Mouse (Mus musculus) C2C12 (cell line): ENCODE results near the gene Gng4.

Experiments
- CEBPB ChIP-seq: IDR thresholded peaks from one replicate; pipeline ENCODE4 v1.6.1; 2011; ENCODE audit warnings: low read depth, mild to moderate bottlenecking, control low read depth, moderate library complexity
- CTCF ChIP-seq: IDR thresholded peaks from one replicate; pipeline ENCODE4 v1.5.1; 2011; ENCODE audit not compliant: control insufficient read depth, insufficient read depth, insufficient read length
- MAX ChIP-seq: IDR thresholded peaks from one replicate; pipeline ENCODE4 v1.6.1; 2011; ENCODE audit warnings: mild to moderate bottlenecking, control low read depth
- MYOD1 ChIP-seq: IDR thresholded peaks from one replicate; pipeline ENCODE4 v1.6.1; 2011; ENCODE audit warnings: low read depth; ENCODE audit not compliant: control insufficient read depth, insufficient read length
- MYOG ChIP-seq: IDR thresholded peaks from one replicate; pipeline ENCODE4 v1.6.1; 2011; ENCODE audit not compliant: control insufficient read depth, insufficient read length; ENCODE audit errors: extremely low read depth
- USF1 ChIP-seq: IDR thresholded peaks from one replicate; pipeline ENCODE4 v1.6.1; 2011; ENCODE audit warnings: low read depth, mild to moderate bottlenecking, control low read depth, moderate library complexity

DNA sequence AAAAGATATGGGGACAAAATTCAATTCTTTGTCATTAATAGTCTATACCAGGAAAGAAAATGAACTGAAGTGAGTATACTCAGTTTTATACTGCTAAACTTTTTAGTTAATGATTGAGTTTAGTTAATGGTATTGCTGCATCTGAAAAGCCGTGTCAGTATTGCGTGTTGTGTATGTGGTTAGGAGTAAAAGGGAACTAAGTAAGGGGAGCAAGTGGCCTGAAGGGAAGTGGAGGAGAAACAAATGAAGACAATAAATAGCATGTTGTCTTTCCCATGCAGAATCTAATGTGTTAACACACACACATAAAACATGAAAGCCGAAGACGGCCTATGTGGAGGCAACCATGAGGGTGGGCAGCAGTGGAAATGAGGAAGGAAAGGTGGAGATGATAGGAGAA, 44.6 kb upstream of the Gng4 start:
- TF ChIP-seq CTCF (no peak), MAX (no peak), USF1 (no peak), MYOD1 (no peak), MYOG (no peak), CEBPB (no peak)
